Mouse (Mus musculus): Measurements from ENCODE around the gene 1700001J03Rik. TPM values are rescaled to one million over a fixed set of nuclear protein-coding genes. Genes with fewer than 3 reads are reported as not detected.

1700001J03Rik gene
- under 1 TPM; 0.46 to 0.55 TPM for total RNA-seq (2023)

DNA sequence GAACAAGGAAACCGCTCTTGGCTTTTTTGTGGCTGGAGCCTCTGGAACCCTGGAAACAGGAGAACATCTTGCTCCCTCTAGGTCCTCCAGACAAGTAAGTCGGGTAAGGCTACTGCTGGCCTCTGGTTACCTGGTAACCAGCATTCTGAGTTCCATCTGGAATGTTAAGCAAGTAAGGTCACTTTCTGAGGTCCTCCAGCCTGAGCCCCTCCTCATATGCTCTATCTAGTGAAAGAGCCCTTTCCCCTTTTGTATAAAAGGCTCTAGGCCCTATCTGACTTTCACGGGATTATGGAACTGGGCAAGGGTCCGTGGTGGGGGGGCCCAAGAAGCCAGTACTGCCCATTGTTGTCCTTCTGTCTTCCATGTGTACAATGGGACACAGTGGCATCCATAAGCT, at the start of gene 1700001J03Rik:
1700001J03Rik (minus strand) TSS at position 101 of the 400 bp plus-strand sequence.

DNA sequence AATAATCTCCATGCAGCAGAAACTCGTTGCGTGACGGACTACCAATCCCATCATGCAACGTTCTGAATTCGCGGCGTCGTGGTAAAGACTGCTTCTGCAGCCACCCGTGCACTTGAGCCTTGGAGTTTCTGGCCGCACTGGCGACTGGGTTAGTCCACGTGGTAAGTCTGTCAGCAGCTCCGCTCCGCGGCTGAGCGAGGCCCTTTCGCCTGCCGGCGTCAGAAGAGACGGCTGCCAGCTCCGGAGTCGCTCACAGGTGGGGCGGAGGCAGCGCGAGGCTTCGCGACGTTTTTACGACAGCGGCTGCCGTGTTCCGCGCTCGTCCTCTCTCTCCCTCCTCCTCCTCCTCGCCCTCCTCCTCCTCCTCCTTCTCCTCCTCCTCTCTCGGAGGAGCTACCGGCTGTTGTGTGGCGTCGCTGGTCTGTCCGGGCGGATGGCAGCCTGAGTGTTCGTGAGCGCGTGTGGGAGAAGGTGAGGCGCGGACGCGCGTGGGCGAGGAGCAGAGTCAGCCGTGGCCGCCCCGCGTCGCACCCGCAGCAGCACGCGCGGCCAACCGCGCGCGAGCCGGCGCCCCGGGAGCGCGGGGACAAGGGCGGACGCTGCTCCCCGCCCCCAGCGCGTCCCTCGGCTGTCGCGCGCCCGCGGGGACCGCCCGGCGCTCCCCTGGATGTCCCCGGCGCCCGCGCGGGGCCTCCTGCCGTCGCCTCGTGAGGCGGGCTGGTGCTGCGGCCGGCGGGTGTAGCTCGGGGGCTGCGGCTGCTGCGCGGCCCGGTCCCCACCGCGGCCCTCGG, 46.0 kb upstream of the 1700001J03Rik start, which contains the start of gene Cdk8:
Cdk8 (plus strand) TSS at position 367 of the 791 bp plus-strand sequence.

GRCm38 (mm10) chr5:146220879-146221714, 36.0 kb upstream of the 1700001J03Rik start, which contains the start of gene Rnf6:
Rnf6 (minus strand) TSS chr5:146221555.

GRCm38 (mm10) chr5:146170621-146171020, 14.5 kb downstream of the 1700001J03Rik start, which contains the start of gene Gm6309:
Gm6309 (minus strand) TSS chr5:146170721.

GRCm38 (mm10) chr5:146160439-146160838, 24.7 kb downstream of the 1700001J03Rik start, which contains the start of gene Gm5565:
Gm5565 (minus strand) TSS chr5:146160539.

Other genes starting within 250 kb of the 1700001J03Rik start
- not detected for gene Cyp3a25, start 175.7 kb downstream of the 1700001J03Rik start, total RNA-seq (2023)
- gene Cyp3a59, start 106.0 kb downstream of the 1700001J03Rik start, total RNA-seq (2023) = not detected
- not detected for gene Gm5565, start 24.8 kb downstream of the 1700001J03Rik start, total RNA-seq (2023)
- gene Gm6309, start 14.6 kb downstream of the 1700001J03Rik start, total RNA-seq (2023) = not detected
- gene Rnf6, start 36.3 kb upstream of the 1700001J03Rik start, total RNA-seq (2023) = 10 to 100 TPM; 29.3 to 32.6 TPM
- gene Cdk8, start 45.9 kb upstream of the 1700001J03Rik start, total RNA-seq (2023) = 10 to 100 TPM; 22.5 to 22.6 TPM
- gene Wasf3, start 199.7 kb upstream of the 1700001J03Rik start, total RNA-seq (2023) = not detected